Mouse (Mus musculus) hindbrain, embryonic 16.5 days (tissue): Measurements from ENCODE around the gene Zfp738. TPM values are rescaled to one million over a fixed set of nuclear protein-coding genes. Genes with fewer than 3 reads are reported as not detected.
A peak's percentile ranks its signal among the peaks of the same experiment; 100 is the strongest.
"Not testable (repeated sequence)": the region's sequence is repeated elsewhere in the genome, so short reads cannot be mapped to it uniquely, and the experiment has no call there.

ENCODE experiments used
- ATAC-seq: fragments of 200-750 bp; cut with Nextera tagmentation; 2 replicates; pipeline ENCODE4 v1.8.0; 2017; ENCODE audit warnings: moderate TSS enrichment, moderate library complexity
- H3K27ac ChIP-seq: fragments of 300-500 bp; sonication (generic); 2 replicates; pipeline ENCODE4 v1.5.1; 2014; ENCODE audit warnings: low read depth, mild to moderate bottlenecking, control low read depth, low read length, moderate library complexity
- H3K27me3 ChIP-seq: fragments of 300-500 bp; sonication (generic); replicated peaks from 2 replicates; pipeline ENCODE4 v1.6.1; 2014; ENCODE audit warnings: low read length; ENCODE audit not compliant: control insufficient read depth, insufficient read depth
- H3K36me3 ChIP-seq: fragments of 300-500 bp; sonication (generic); 2 replicates; pipeline ENCODE4 v1.6.1; 2014; ENCODE audit warnings: mild to moderate bottlenecking, low read length, moderate library complexity, mixed read lengths; ENCODE audit not compliant: control insufficient read depth, insufficient read depth
- H3K4me1 ChIP-seq: fragments of 300-500 bp; sonication (generic); 2 replicates; pipeline ENCODE4 v1.6.1; 2014; ENCODE audit warnings: low read depth, low read length; ENCODE audit not compliant: control insufficient read depth, insufficient read depth
- H3K4me2 ChIP-seq: fragments of 300-500 bp; sonication (generic); 2 replicates; pipeline ENCODE4 v1.6.1; 2014; ENCODE audit warnings: mild to moderate bottlenecking, low read length, control low read depth, moderate library complexity
- H3K4me3 ChIP-seq: fragments of 300-500 bp; sonication (generic); 2 replicates; pipeline ENCODE4 v1.5.1; 2014; ENCODE audit warnings: mild to moderate bottlenecking, low read length, control low read depth, moderate library complexity
- H3K9ac ChIP-seq: fragments of 300-500 bp; sonication (generic); 2 replicates; pipeline ENCODE4 v1.6.1; 2014; ENCODE audit warnings: low read depth, mild to moderate bottlenecking, control low read depth, low read length, moderate library complexity
- H3K9me3 ChIP-seq: fragments of 300-500 bp; sonication (generic); 2 replicates; pipeline ENCODE4 v1.6.1; 2014; ENCODE audit warnings: mild to moderate bottlenecking, low read length, moderate library complexity; ENCODE audit not compliant: control insufficient read depth
- WGBS: fragments of 180-500 bp; shearing (Covaris S2); extraction: QIAGEN DNeasy Blood & Tissue Kit; methylation state at CpG from one replicate; pipeline ENCODE4 v1.1.7; 2014; 5-methylcytosine and 5-hydroxymethylcytosine counted together
- polyA plus RNA-seq: library from polyadenylated mRNA; unstranded; fragments of >200 nt; fragmentation: Nextera tagmentation; extraction: Ambion mirVana; gene quantifications from 2 replicates; pipeline ENCODE4 v1.2.1, GENCODE M21; 2015

The Zfp738 gene
- 13.0 and 13.7 TPM in 2 replicates for polyA plus RNA-seq

- WGBS = 86% methylated on average over 4 of the region's 4 CpGs
- no peak for ATAC-seq
- H3K27ac ChIP-seq = no peak within 1 kb of the TSS
- no peak within 1 kb of the TSS for H3K9ac ChIP-seq
- no peaks in the 10 kb centered on the region for H3K9me3 ChIP-seq
- H3K27me3 ChIP-seq = no peaks in the 10 kb centered on the region
- no peaks in the 10 kb centered on the region for H3K36me3 ChIP-seq
- peaks cover 3% of the 10 kb centered on the region for H3K4me1 ChIP-seq
- H3K4me3 ChIP-seq = no peak within 1 kb of the TSS
- no peak within 1 kb of the TSS for H3K4me2 ChIP-seq
These were observed at the start of gene Zfp738 for GRCm38 (mm10) chr13:67686971-67687370. TSS of gene Zfp738 (minus strand) at chr13:67687071.

GRCm38 (mm10) chr13:67734391-67734790, 47.5 kb upstream of the Zfp738 start:
- H3K27me3 ChIP-seq, H3K4me1 ChIP-seq, H3K9me3 ChIP-seq, H3K9ac ChIP-seq, ATAC-seq, H3K4me3 ChIP-seq, H3K27ac ChIP-seq, H3K4me2 ChIP-seq, H3K36me3 ChIP-seq: not testable (repeated sequence)
- WGBS = 96% methylated on average over 9 of the region's 9 CpGs

GRCm38 (mm10) chr13:67729441-67729840, 42.6 kb upstream of the Zfp738 start:
- Histone ChIP-seq H3K9ac (peak overlapping the region; percentile 79), H3K4me3 (peak overlapping the region; percentile 65), H3K4me2 (peak overlapping the region; percentile 63)
- 57% methylated on average over 4 of the region's 4 CpGs for WGBS
- H3K27me3 ChIP-seq, H3K4me1 ChIP-seq, H3K27ac ChIP-seq, H3K36me3 ChIP-seq, H3K9me3 ChIP-seq: not testable (repeated sequence)
- peak; percentile 52 for ATAC-seq

- peak within 1 kb of the TSS; percentile 26 for H3K27ac ChIP-seq
These were observed 41.9 kb upstream of the Zfp738 start, which contains the start of gene Zfp65 for GRCm38 (mm10) chr13:67728641-67729318. TSS of gene Zfp65 (minus strand) at chr13:67729173.

GRCm38 (mm10) chr13:67728106-67728505, 41.2 kb upstream of the Zfp738 start:
- H3K27ac ChIP-seq = no peak overlapping the region
- no peak for ATAC-seq
- H3K36me3 ChIP-seq = no peaks in the 10 kb centered on the region
- H3K4me1 ChIP-seq = peaks cover 8% of the 10 kb centered on the region
- 89% methylated on average over 1 of the region's 1 CpGs for WGBS
- no peaks in the 10 kb centered on the region for H3K27me3 ChIP-seq
- no peak overlapping the region for H3K9ac ChIP-seq
- peak overlapping the region; percentile 63 for H3K4me2 ChIP-seq
- H3K4me3 ChIP-seq = peak overlapping the region; percentile 65
- H3K9me3 ChIP-seq = no peaks in the 10 kb centered on the region

More at GRCm38 (mm10) chr13:67728641-67729318, 41.9 kb upstream of the Zfp738 start, which contains the start of gene Zfp65:
- Histone ChIP-seq H3K9me3 (no peaks in the 10 kb centered on the region), H3K4me1 (peaks cover 4% of the 10 kb centered on the region), H3K4me2 (peak within 1 kb of the TSS; percentile 63), H3K36me3 (no peaks in the 10 kb centered on the region), H3K27me3 (no peaks in the 10 kb centered on the region), H3K9ac (peak within 1 kb of the TSS; percentile 79), H3K4me3 (peak within 1 kb of the TSS; percentile 65)
- WGBS = 4% methylated on average over 18 of the region's 21 CpGs
- peak; percentile 88 for ATAC-seq

- H3K27ac ChIP-seq, ATAC-seq, H3K9me3 ChIP-seq, H3K4me2 ChIP-seq, H3K9ac ChIP-seq, H3K4me3 ChIP-seq, H3K36me3 ChIP-seq, H3K27me3 ChIP-seq: not testable (repeated sequence)
- WGBS = 60% methylated on average over 2 of the region's 2 CpGs
- H3K4me1 ChIP-seq = peaks cover 11% of the 10 kb centered on the region
These were observed 38.5 kb upstream of the Zfp738 start for GRCm38 (mm10) chr13:67725331-67725730.

- under 1% methylated on average over 17 of the region's 17 CpGs for WGBS
- Histone ChIP-seq H3K27ac (peak overlapping the region; percentile 57), H3K4me3 (peak overlapping the region; percentile 75), H3K4me1 (peaks cover 11% of the 10 kb centered on the region), H3K4me2 (peak overlapping the region; percentile 74), H3K36me3 (no peaks in the 10 kb centered on the region), H3K27me3 (no peaks in the 10 kb centered on the region), H3K9ac (peak overlapping the region; percentile 76), H3K9me3 (no peaks in the 10 kb centered on the region)
- peak; percentile 94 for ATAC-seq
These were observed 37.1 kb upstream of the Zfp738 start for GRCm38 (mm10) chr13:67723848-67724479.

- WGBS = 63% methylated on average over 2 of the region's 2 CpGs
- not testable (repeated sequence) for H3K27ac ChIP-seq, H3K36me3 ChIP-seq, H3K9me3 ChIP-seq, H3K9ac ChIP-seq, H3K27me3 ChIP-seq, H3K4me1 ChIP-seq
- H3K4me3 ChIP-seq = peak overlapping the region; percentile 75
- ATAC-seq = peak; percentile 29; the same call in 1 of the 2 replicates
- peak overlapping the region; percentile 75 for H3K4me2 ChIP-seq
These were observed 3.0 kb downstream of the Zfp738 start for GRCm38 (mm10) chr13:67683841-67684240.

- H3K9me3 ChIP-seq, H3K36me3 ChIP-seq, H3K4me1 ChIP-seq, H3K27me3 ChIP-seq: not testable (repeated sequence)
- Histone ChIP-seq H3K4me3 (peak overlapping the region; percentile 75), H3K9ac (peak overlapping the region; percentile 83), H3K27ac (peak overlapping the region; percentile 54), H3K4me2 (peak overlapping the region; percentile 75)
- peak; percentile 100 for ATAC-seq
- 11% methylated on average over 16 of the region's 16 CpGs for WGBS
These were observed 3.7 kb downstream of the Zfp738 start for GRCm38 (mm10) chr13:67682959-67683735.
